Mouse (Mus musculus) limb, embryonic 14.5 days (tissue): ENCODE data around the gene Tcf23. TPM values are rescaled to one million over a fixed set of nuclear protein-coding genes. Genes with fewer than 3 reads are reported as not detected.
A peak's percentile ranks its signal among the peaks of the same experiment; 100 is the strongest.

ENCODE experiments used
- ATAC-seq: fragments of 200-750 bp; cut with Nextera tagmentation; 2 replicates; pipeline ENCODE4 v1.8.0; 2017; ENCODE audit warnings: low read depth, moderate number of reproducible peaks, moderate TSS enrichment; ENCODE audit not compliant: low FRiP score
- DNase-seq: peaks from one replicate; pipeline ENCODE4 v3.0.0-alpha.2; 2015; ENCODE audit warnings: low spot score
- H3K27ac ChIP-seq: fragments of 300-500 bp; sonication (generic); replicated peaks from 2 replicates; pipeline ENCODE4 v1.5.1; 2014; ENCODE audit warnings: low read depth, mild to moderate bottlenecking, low read length, moderate library complexity, mixed read lengths
- H3K27me3 ChIP-seq: fragments of 300-500 bp; sonication (generic); 2 replicates; pipeline ENCODE4 v1.6.1; 2014; ENCODE audit warnings: low read length, mixed read lengths; ENCODE audit not compliant: control insufficient read depth, insufficient read depth
- H3K36me3 ChIP-seq: fragments of 300-500 bp; sonication (generic); 2 replicates; pipeline ENCODE4 v1.6.1; 2014; ENCODE audit warnings: mild to moderate bottlenecking, low read length, moderate library complexity, mixed read lengths; ENCODE audit not compliant: control insufficient read depth, insufficient read depth
- H3K4me1 ChIP-seq: fragments of 300-500 bp; sonication (generic); 2 replicates; pipeline ENCODE4 v1.6.1; 2014; ENCODE audit warnings: antibody characterized with exemption, low read length, mixed read lengths; ENCODE audit not compliant: control insufficient read depth, insufficient read depth
- H3K4me2 ChIP-seq: fragments of 300-500 bp; sonication (generic); replicated peaks from 2 replicates; pipeline ENCODE4 v1.6.1; 2014; ENCODE audit warnings: low read depth, mild to moderate bottlenecking, low read length, moderate library complexity; ENCODE audit not compliant: severe bottlenecking
- H3K4me3 ChIP-seq: fragments of 300-500 bp; sonication (generic); replicated peaks from 2 replicates; pipeline ENCODE4 v1.5.1; 2014; ENCODE audit warnings: low read length
- H3K9ac ChIP-seq: fragments of 300-500 bp; sonication (generic); 2 replicates; pipeline ENCODE4 v1.6.1; 2014; ENCODE audit warnings: mild to moderate bottlenecking, low read depth, low read length, moderate library complexity; ENCODE audit not compliant: severe bottlenecking
- H3K9me3 ChIP-seq: fragments of 300-500 bp; sonication (generic); 2 replicates; pipeline ENCODE4 v1.6.1; 2016; ENCODE audit warnings: low read length; ENCODE audit not compliant: control insufficient read depth
- POLR2A ChIP-seq: fragments of 200-500 bp; IDR thresholded peaks from 2 replicates; pipeline ENCODE4 v1.8.0; 2012; ENCODE audit warnings: inconsistent platforms, mild to moderate bottlenecking, moderate library complexity, borderline replicate concordance; ENCODE audit not compliant: insufficient read depth, insufficient read length; ENCODE audit errors: extremely low read depth
- WGBS: fragments of 180-500 bp; shearing (Covaris S2); extraction: QIAGEN DNeasy Blood & Tissue Kit; methylation state at CpG from one replicate; pipeline ENCODE4 v1.1.7; 2014; 5-methylcytosine and 5-hydroxymethylcytosine counted together
- polyA plus RNA-seq, 2 experiments: library from polyadenylated mRNA; depleted of rRNA in 1 of 2; stranded (reverse) in 1 of 2; unstranded in 1 of 2; fragments of >200 nt; fragmentation: Nextera tagmentation in 1 of 2; extraction: Ambion mirVana in 1 of 2; gene quantifications; 2 replicates each; pipeline versions ENCODE4 v1.2.1 to v1.2.3; 2012 to 2014

Tcf23 gene
- polyA plus RNA-seq, 2 experiments, result 0.05 TPM; not detected in 1

DNA sequence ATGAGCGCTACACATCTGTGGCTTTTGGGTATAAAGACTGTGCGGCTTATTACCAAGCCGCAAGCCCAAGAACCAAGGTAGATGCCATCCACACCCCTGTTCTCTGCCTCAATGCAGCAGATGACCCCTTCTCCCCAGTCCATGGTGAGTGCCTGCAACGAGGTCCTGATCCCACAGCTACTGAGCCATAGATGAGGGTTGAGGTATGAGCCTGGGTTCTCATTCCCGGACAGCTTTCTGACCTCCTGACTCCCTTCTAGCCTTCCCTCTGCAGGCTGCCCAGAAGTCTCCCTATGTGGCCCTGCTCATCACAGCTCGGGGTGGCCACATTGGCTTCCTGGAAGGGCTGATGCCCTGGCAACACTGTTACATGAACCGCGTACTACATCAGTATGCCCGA lies 13.9 kb upstream of the Tcf23 start:
- 92% methylated on average over 9 of the region's 9 CpGs for WGBS
- peaks cover 58% of the 10 kb centered on the region for H3K36me3 ChIP-seq
- no peak for TF ChIP-seq POLR2A
- peaks cover 19% of the 10 kb centered on the region; the same call in 1 of the 2 replicates for H3K4me1 ChIP-seq
- no peak overlapping the region for H3K4me2 ChIP-seq
- no peak overlapping the region for H3K27ac ChIP-seq
- ATAC-seq (no peak), DNase-seq (no peak)
- no peak overlapping the region for H3K4me3 ChIP-seq
- no peaks in the 10 kb centered on the region for H3K9me3 ChIP-seq
- H3K9ac ChIP-seq, result no peak overlapping the region
- H3K27me3 ChIP-seq, result no peaks in the 10 kb centered on the region

DNA sequence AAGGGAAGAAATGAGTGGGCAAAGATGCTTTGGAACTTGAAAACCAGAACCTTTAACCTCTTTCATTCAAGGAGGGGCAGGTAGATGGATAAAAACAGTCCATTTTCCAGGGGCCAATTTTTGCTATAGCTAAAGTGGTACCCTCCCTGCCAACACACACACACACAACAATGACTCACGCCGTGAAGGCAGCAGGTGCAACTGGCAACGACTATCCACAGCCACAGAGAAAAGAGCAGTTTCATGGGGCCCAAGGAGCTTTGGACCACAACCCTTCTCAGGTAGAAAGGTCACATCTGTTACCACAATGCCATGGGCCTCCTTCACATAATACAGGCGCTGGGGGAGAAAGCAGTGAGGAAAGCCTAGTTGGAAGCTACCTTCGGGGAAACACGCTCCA lies 12.7 kb upstream of the Tcf23 start:
- H3K36me3 ChIP-seq, result peaks cover 58% of the 10 kb centered on the region
- H3K4me2 ChIP-seq, result no peak overlapping the region
- H3K4me1 ChIP-seq, result peaks cover 21% of the 10 kb centered on the region
- 91% methylated on average over 6 of the region's 6 CpGs for whole genome bisulfite sequencing
- no peaks in the 10 kb centered on the region for H3K9me3 ChIP-seq
- H3K9ac ChIP-seq, result no peak overlapping the region
- H3K4me3 ChIP-seq, result no peak overlapping the region
- H3K27me3 ChIP-seq, result no peaks in the 10 kb centered on the region
- TF ChIP-seq POLR2A, result no peak
- ATAC-seq, result no peak
- no peak for DNase-seq
- no peak overlapping the region for H3K27ac ChIP-seq

DNA sequence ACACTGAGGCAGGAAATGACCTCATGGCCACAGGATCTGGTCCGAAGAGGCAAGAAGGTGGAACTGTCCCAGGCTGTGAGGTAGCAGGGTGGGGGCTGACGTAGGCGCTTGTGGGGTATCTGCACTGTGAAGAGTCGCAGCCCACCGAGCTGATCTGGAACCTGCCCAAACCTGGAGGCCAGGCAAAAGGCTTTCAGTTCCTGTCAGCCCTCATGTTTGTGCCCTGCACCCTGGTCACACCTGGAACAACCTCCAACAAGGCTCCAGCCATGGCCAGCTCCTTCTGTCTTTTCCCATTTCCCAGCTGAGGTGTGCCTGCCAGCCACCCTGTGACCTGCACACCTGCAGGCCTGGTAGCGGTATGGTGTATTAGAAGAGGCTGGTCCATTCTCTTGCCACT lies 10.6 kb upstream of the Tcf23 start:
- Histone ChIP-seq H3K36me3 (peaks cover 50% of the 10 kb centered on the region), H3K27me3 (no peaks in the 10 kb centered on the region), H3K9ac (no peak overlapping the region), H3K9me3 (no peaks in the 10 kb centered on the region), H3K4me2 (0 out of 2 replicates have a peak overlapping the region, but pooled peaks have one; percentile 7), H3K27ac (no peak overlapping the region), H3K4me3 (no peak overlapping the region), H3K4me1 (peaks cover 19% of the 10 kb centered on the region)
- ATAC-seq (no peak), DNase-seq (no peak)
- TF ChIP-seq POLR2A, result no peak
- 90% methylated on average over 6 of the region's 6 CpGs for WGBS

DNA sequence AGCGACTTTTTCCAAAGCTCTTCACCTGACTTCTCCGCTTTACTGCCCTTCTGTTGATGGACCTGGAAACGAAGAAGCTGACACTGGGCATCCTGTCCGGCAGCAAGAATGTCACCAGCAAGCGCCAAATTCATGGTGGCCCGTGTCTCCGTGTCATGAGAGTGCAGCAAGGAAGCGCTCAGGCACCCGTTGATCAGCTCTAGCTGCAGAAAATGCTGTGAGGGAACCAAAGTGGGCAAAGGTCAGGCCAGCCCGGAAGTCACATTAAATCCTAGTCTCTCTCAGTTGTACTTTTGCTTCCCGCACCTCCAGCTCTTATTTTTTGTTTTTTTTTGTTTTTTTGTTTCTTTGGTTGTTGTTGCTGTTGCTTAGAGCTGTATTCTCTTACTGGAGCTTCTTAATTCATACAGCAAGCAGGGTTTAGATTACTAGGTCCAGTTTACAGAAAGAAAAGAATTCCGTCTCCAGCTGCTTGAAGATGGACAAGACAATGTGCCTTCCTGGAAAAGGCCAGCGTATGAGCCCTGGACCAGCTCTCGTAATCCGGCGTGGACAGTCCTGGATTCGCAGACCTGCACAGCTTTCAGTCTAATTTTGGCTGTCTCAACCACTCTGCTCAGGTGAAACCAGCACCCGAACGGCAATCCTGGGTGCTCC lies 9.1 kb upstream of the Tcf23 start:
- Histone ChIP-seq H3K4me3 (peak overlapping the region; percentile 88), H3K27me3 (no peaks in the 10 kb centered on the region), H3K9ac (peak overlapping the region; percentile 87), H3K4me2 (peak overlapping the region; percentile 86), H3K36me3 (peaks cover 36% of the 10 kb centered on the region), H3K27ac (peak overlapping the region; percentile 83), H3K4me1 (peaks cover 19% of the 10 kb centered on the region), H3K9me3 (no peaks in the 10 kb centered on the region)
- ATAC-seq, result no peak
- TF ChIP-seq POLR2A, result no peak
- DNase-seq, result no peak
- WGBS, result 37% methylated on average over 19 of the region's 19 CpGs

DNA sequence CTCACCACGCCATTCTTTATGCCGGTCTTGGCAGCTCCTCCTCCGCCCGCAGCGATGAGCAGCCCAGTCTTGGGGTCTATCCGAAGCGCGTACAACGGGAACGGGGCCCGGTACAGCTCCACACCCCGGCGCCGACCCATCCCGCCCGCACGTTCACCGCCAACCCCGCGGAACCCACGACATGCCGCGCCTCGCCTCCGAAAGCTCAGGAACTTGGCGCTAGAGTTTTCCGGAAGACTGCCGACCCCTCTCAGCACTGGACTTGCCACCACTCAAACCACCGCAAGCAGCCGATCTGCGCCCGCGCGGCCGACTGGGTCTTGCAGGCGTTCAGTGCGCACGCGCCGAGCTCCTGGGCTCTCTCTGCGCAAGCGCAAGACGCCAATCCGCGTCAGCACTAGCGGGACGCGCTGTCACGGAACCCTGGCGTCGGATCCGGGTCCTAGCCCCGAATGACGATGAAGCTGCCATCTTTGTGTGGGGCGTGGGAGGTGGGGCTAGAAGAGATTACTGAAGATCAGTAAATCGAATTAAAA lies 8.4 kb upstream of the Tcf23 start, which contains the start of gene Preb:
Gene Preb, minus strand, starts transcription at position 396 of the 536 bp plus-strand sequence.
- Histone ChIP-seq H3K27ac (peak within 1 kb of the TSS; percentile 83), H3K4me2 (peak within 1 kb of the TSS; percentile 86), H3K9ac (peak within 1 kb of the TSS; percentile 87), H3K4me1 (peaks cover 19% of the 10 kb centered on the region), H3K36me3 (peaks cover 29% of the 10 kb centered on the region), H3K27me3 (no peaks in the 10 kb centered on the region), H3K4me3 (peak within 1 kb of the TSS; percentile 88), H3K9me3 (no peaks in the 10 kb centered on the region)
- WGBS, result 3% methylated on average over 53 of the region's 56 CpGs
- TF ChIP-seq POLR2A, result 0 out of 2 replicates have a peak, but pooled peaks have one; percentile 54
- ATAC-seq (peak; percentile 96), DNase-seq (peak; percentile 96)
